ENCODE assay signal across 8 mouse cellular contexts in genomic region chr7:126792721-126793443, GRCm38 (mm10). TPM values are rescaled to one million over a fixed set of nuclear protein-coding genes. Genes with fewer than 3 reads are reported as not detected.
DNase-seq lines count a peak whose midpoint lies in the region; ATAC-seq lines count a peak whose summit lies in the region.

No protein-coding gene starts in this region.

- no peaks in the 10 kb centered on the region for H3K27me3 ChIP-seq in kidney, embryonic 15.5 days
- no peaks in the 10 kb centered on the region for H3K27me3 ChIP-seq in hindbrain, embryonic 12.5 days
- no peaks in the 10 kb centered on the region for H3K27me3 ChIP-seq in midbrain, embryonic 12.5 days

- peak overlapping the region; percentile 98 for H3K27ac ChIP-seq in kidney, embryonic 15.5 days
- H3K27ac ChIP-seq in brown adipose tissue, adult 24 weeks (replicated peaks; ENCODE audit: low read depth, low read length): peak overlapping the region; percentile 26; the same call in 1 of the 2 replicates
- H3K27ac ChIP-seq in hindbrain, embryonic 12.5 days: peak overlapping the region; percentile 96
- H3K27ac ChIP-seq in midbrain, embryonic 12.5 days (replicated peaks): peak overlapping the region; percentile 93

- no peaks in the 10 kb centered on the region for H3K9me3 ChIP-seq in kidney, embryonic 15.5 days (replicated peaks)
- no peaks in the 10 kb centered on the region for H3K9me3 ChIP-seq in hindbrain, embryonic 12.5 days (replicated peaks)
- H3K9me3 ChIP-seq in midbrain, embryonic 12.5 days: no peaks in the 10 kb centered on the region

- H3K4me3 ChIP-seq in kidney, embryonic 15.5 days (replicated peaks): peak overlapping the region; percentile 67
- peak overlapping the region; percentile 25 for H3K4me3 ChIP-seq in brown adipose tissue, adult 24 weeks (ENCODE audit: insufficient read depth, low read depth, low read length)
- H3K4me3 ChIP-seq in hindbrain, embryonic 12.5 days: peak overlapping the region; percentile 95
- peak overlapping the region; percentile 93 for H3K4me3 ChIP-seq in midbrain, embryonic 12.5 days

- DNase-seq in kidney, postnatal 10 days: no peak
- no peak for DNase-seq in adrenal gland, postnatal 14 days
- no peak for DNase-seq in kidney, postnatal 36 days

- peak overlapping the region; percentile 70 for H3K4me2 ChIP-seq in kidney, embryonic 15.5 days
- peak overlapping the region; percentile 83 for H3K4me2 ChIP-seq in hindbrain, embryonic 12.5 days (replicated peaks)
- H3K4me2 ChIP-seq in midbrain, embryonic 12.5 days (replicated peaks): peak overlapping the region; percentile 80

- peaks cover 69% of the 10 kb centered on the region for H3K4me1 ChIP-seq in kidney, embryonic 15.5 days
- H3K4me1 ChIP-seq in brown adipose tissue, adult 24 weeks (ENCODE audit: control insufficient read depth, insufficient read depth, insufficient read length, low read length): peaks cover 3% of the 10 kb centered on the region; the same call in 1 of the 2 replicates
- peaks cover 43% of the 10 kb centered on the region for H3K4me1 ChIP-seq in hindbrain, embryonic 12.5 days
- peaks cover 40% of the 10 kb centered on the region for H3K4me1 ChIP-seq in midbrain, embryonic 12.5 days

- peak overlapping the region; percentile 96 for H3K9ac ChIP-seq in kidney, embryonic 15.5 days
- H3K9ac ChIP-seq in hindbrain, embryonic 12.5 days: peak overlapping the region; percentile 94
- H3K9ac ChIP-seq in midbrain, embryonic 12.5 days (replicated peaks): peak overlapping the region; percentile 37; the same call in 1 of the 2 replicates

- ATAC-seq in kidney, embryonic 15.5 days (replicated peaks; ENCODE audit: low FRiP score): 0 out of 2 replicates have a peak, but pooled peaks have one; percentile 0
- peak; percentile 41 for ATAC-seq in hindbrain, embryonic 12.5 days (ENCODE audit: low FRiP score)
- ATAC-seq in midbrain, embryonic 12.5 days (ENCODE audit: low FRiP score, low read depth): peak; percentile 42
- no peak for ATAC-seq in cerebellum, adult (ENCODE audit: insufficient number of reproducible peaks, low FRiP score, low TSS enrichment)

- peaks cover 67% of the 10 kb centered on the region for H3K36me3 ChIP-seq in kidney, embryonic 15.5 days
- H3K36me3 ChIP-seq in hindbrain, embryonic 12.5 days: peaks cover 57% of the 10 kb centered on the region
- peaks cover 60% of the 10 kb centered on the region for H3K36me3 ChIP-seq in midbrain, embryonic 12.5 days

- WGBS in kidney, embryonic 15.5 days: 25% methylated on average over 11 of the region's 11 CpGs
- WGBS in hindbrain, embryonic 12.5 days: 27% methylated on average over 11 of the region's 11 CpGs
- WGBS in midbrain, embryonic 12.5 days: 30% methylated on average over 11 of the region's 11 CpGs

RNA-seq across cellular contexts. Expression of gene Ppp4c, which starts 0.6 kb away (rescaled TPM):
- 257 and 272 TPM in 2 replicates for polyA plus RNA-seq in kidney, embryonic 15.5 days (2015; fragmentation: Nextera tagmentation; extraction: Ambion mirVana)
- polyA plus RNA-seq in brown adipose tissue, adult 24 weeks (2012; ENCODE audit: insufficient read depth, insufficient read length, missing spikeins): 46.4 and 53.3 TPM in 2 replicates
- polyA plus RNA-seq in hindbrain, embryonic 12.5 days (2016; fragmentation: Nextera tagmentation; extraction: Ambion mirVana): 286 and 294 TPM in 2 replicates
- 315 and 323 TPM in 2 replicates for polyA plus RNA-seq in midbrain, embryonic 12.5 days (2016; fragmentation: Nextera tagmentation; extraction: Ambion mirVana)
- 94.7 and 109 TPM in 2 replicates for total RNA-seq in adrenal gland, postnatal 14 days (2021)

RNA-seq across cellular contexts. Expression of gene Fam57b, which starts 4.6 kb away (rescaled TPM):
- 0.52 and 0.54 TPM in 2 replicates for polyA plus RNA-seq in kidney, embryonic 15.5 days (2015; fragmentation: Nextera tagmentation; extraction: Ambion mirVana)
- polyA plus RNA-seq in brown adipose tissue, adult 24 weeks (2012; ENCODE audit: insufficient read depth, insufficient read length, missing spikeins): 50.7 and 63.7 TPM in 2 replicates
- 23.7 and 24.9 TPM in 2 replicates for polyA plus RNA-seq in hindbrain, embryonic 12.5 days (2016; fragmentation: Nextera tagmentation; extraction: Ambion mirVana)
- polyA plus RNA-seq in midbrain, embryonic 12.5 days (2016; fragmentation: Nextera tagmentation; extraction: Ambion mirVana): 19.3 and 20.0 TPM in 2 replicates
- 32.1 and 32.5 TPM in 2 replicates for total RNA-seq in adrenal gland, postnatal 14 days (2021)

RNA-seq across cellular contexts. Expression of gene Tbx6, which starts 11.6 kb away (rescaled TPM):
- 0.37 and 0.51 TPM in 2 replicates for polyA plus RNA-seq in kidney, embryonic 15.5 days (2015; fragmentation: Nextera tagmentation; extraction: Ambion mirVana)
- not detected in 2 replicates for polyA plus RNA-seq in brown adipose tissue, adult 24 weeks (2012; ENCODE audit: insufficient read depth, insufficient read length, missing spikeins)
- 0.48 and 1.1 TPM in 2 replicates for polyA plus RNA-seq in hindbrain, embryonic 12.5 days (2016; fragmentation: Nextera tagmentation; extraction: Ambion mirVana)
- 0.64 and 0.65 TPM in 2 replicates for polyA plus RNA-seq in midbrain, embryonic 12.5 days (2016; fragmentation: Nextera tagmentation; extraction: Ambion mirVana)
- total RNA-seq in adrenal gland, postnatal 14 days (2021): 1.2 and 1.5 TPM in 2 replicates

RNA-seq across cellular contexts. Expression of gene Ypel3, which starts 16.1 kb away (rescaled TPM):
- polyA plus RNA-seq in kidney, embryonic 15.5 days (2015; fragmentation: Nextera tagmentation; extraction: Ambion mirVana): 81.5 and 82.2 TPM in 2 replicates
- polyA plus RNA-seq in brown adipose tissue, adult 24 weeks (2012; ENCODE audit: insufficient read depth, insufficient read length, missing spikeins): 156 and 157 TPM in 2 replicates
- polyA plus RNA-seq in hindbrain, embryonic 12.5 days (2016; fragmentation: Nextera tagmentation; extraction: Ambion mirVana): 140 and 144 TPM in 2 replicates
- polyA plus RNA-seq in midbrain, embryonic 12.5 days (2016; fragmentation: Nextera tagmentation; extraction: Ambion mirVana): 125 and 126 TPM in 2 replicates
- total RNA-seq in adrenal gland, postnatal 14 days (2021): 129 and 173 TPM in 2 replicates

RNA-seq across cellular contexts. Expression of gene Gdpd3, which starts 26.7 kb away (rescaled TPM):
- polyA plus RNA-seq in kidney, embryonic 15.5 days (2015; fragmentation: Nextera tagmentation; extraction: Ambion mirVana): 1.8 and 1.9 TPM in 2 replicates
- not detected in 2 replicates for polyA plus RNA-seq in brown adipose tissue, adult 24 weeks (2012; ENCODE audit: insufficient read depth, insufficient read length, missing spikeins)
- 1.4 TPM in 2 replicates for polyA plus RNA-seq in hindbrain, embryonic 12.5 days (2016; fragmentation: Nextera tagmentation; extraction: Ambion mirVana)
- polyA plus RNA-seq in midbrain, embryonic 12.5 days (2016; fragmentation: Nextera tagmentation; extraction: Ambion mirVana): 2.0 and 2.4 TPM in 2 replicates
- total RNA-seq in adrenal gland, postnatal 14 days (2021): 3.8 and 5.6 TPM in 2 replicates

Comparison
In these comparisons a context has a peak if more than half of its experiments do, and no peak if none do; other contexts are left out.
1. H3K27ac ChIP-seq: peak in every context shown above with its lines; median percentile 98 in kidney, embryonic 15.5 days; 96 in hindbrain, embryonic 12.5 days; 93 in midbrain, embryonic 12.5 days; 26 in brown adipose tissue, adult 24 weeks.
2. H3K4me3 ChIP-seq: peak in every context shown above with its lines; median percentile 95 in hindbrain, embryonic 12.5 days; 93 in midbrain, embryonic 12.5 days; 67 in kidney, embryonic 15.5 days; 25 in brown adipose tissue, adult 24 weeks.
3. H3K9ac ChIP-seq: peak in every context shown above with its lines; median percentile 96 in kidney, embryonic 15.5 days; 94 in hindbrain, embryonic 12.5 days; 37 in midbrain, embryonic 12.5 days.
4. RNA of gene Fam57b, which starts 4.6 kb away (polyA plus RNA-seq): 50.7 to 63.7 TPM in brown adipose tissue, adult 24 weeks, 23.7 to 24.9 TPM in hindbrain, embryonic 12.5 days and 19.3 to 20.0 TPM in midbrain, embryonic 12.5 days; 0.52 to 0.54 TPM in kidney, embryonic 15.5 days; every median in the first group is over 10 times any median in the second.
5. Peak in every context shown above with its lines, with median percentiles within 50 percentile points of each other: H3K4me2 ChIP-seq.